Mouse (Mus musculus) ZHBTc4 (cell line): Measurements from ENCODE around the gene Ndufv1.
A peak's percentile ranks its signal among the peaks of the same experiment; 100 is the strongest.

Experiments used
- DNase-seq: peaks from one replicate; pipeline ENCODE4 v3.0.0-alpha.2; 2011; ENCODE audit warnings: low read depth, low spot score

The Ndufv1 gene

DNA sequence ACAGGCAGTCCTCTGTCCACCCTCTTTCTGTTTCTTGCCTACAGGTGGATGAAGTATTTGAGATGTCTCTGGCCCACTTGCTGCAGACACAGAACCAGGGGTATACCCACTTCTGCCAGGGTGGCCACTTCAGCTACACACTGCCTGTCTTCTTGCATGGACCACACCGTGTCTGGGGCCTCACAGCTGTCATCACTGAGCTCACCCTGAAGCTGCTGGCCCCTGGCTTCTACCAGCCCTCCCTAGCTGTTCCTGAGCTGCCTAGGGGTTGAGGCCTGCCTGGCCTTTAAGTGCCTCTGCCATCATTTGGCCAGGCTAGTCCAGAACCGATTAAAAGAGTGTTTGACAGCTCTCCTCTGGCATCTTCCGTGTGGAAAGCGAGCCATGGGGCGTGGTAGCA lies 10.9 kb downstream of the Ndufv1 start:
- DNase-seq = no peak

DNA sequence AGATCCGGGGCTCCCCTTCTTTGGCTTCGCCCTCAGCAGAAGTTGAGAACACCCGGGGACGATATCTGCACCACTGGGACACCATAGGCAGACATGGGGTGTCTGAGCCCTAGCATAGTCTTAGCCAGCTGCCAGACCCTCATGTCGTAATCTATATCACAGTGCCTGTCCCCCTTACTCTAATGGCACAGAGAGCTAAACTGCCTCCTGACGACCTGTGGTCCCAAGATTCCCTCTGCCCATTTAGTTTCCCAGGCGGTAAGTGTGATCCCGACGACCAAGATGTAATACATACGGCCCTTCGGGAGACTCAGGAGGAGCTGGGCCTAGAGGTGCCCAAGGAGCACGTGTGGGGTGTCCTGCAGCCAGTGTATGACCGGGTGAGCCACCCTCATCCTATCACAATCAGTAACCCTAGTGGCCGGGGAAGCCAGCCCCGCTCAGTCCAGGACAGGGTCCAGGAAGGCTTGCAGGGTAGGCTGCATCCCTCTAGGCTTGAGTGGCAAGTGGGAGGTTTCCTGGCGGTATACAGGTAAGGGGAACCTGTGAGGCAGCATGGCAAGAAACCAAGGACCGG lies 11.6 kb downstream of the Ndufv1 start:
- DNase-seq = no peak

DNA sequence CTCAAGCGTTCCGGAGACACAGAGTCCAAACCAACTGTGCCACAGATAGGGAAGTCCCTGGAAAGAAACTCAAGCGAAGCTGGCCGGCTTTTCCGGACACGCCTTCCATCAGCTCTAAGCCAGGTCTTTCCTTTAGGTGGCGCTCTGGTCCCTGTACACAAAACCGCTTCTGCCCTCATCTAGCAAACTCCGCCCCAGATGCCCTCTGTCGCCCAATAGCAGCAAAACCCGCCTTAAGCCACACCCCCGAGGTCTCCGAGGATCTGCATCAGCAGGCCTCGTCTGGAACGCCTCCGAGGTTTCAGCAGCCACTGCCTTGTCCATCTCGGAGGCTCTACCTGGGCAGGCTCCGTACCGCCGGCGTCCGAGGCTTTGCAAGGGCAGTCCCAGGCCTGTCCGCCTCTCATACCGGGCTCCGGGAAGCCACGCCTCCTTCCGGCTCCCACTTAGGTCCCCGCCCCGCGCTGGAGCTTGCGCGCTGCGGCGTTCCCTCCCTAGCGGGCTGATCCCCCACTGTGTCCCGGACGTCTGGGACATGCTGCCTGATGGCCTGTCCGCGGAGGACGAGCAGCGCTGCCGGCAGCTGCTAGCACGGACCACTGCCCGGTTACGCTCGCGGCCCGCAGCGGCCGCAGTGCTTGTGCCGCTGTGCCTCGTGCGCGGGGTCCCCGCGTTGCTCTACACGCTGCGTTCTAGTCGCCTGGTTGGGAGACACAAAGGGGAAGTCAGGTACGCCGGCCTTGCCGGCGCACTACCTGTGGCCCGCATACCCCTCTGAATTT lies 12.3 kb downstream of the Ndufv1 start, which contains the start of the genes Nudt8 and Gm49405:
Gene Nudt8, plus strand, starts transcription at position 462 of the 782 bp plus-strand sequence.
Gene Gm49405, plus strand, starts transcription at position 508 of the 782 bp plus-strand sequence.
- DNase-seq = peak; percentile 98

DNA sequence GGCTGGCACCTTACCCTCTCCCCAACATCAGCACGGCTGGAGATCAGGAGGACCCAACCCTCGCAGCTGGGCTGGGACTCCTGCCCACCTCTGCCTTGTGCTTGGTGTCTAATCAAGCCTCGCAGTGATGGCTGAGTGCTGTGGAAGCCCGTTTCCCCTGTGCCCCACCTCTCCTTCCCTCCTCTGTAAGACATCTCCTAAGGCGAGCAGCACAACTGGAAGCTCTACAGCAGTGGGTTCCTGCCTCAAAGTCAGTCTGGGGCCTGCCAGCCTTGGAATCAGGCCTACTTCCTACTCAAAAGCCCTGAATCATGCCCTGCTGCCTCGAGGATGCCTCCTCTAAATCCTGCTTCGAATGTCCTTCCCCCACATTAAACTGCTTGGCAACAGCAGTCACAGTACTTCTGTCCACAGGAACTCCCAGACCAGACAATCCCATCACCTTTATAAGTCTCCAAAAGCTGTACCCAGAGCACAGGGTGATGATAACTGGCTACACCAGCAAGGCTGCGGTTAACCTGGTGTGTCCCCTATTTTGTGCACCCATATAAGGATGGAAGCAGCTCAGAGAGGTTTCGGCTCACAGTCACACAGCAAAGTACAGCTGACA lies 13.4 kb downstream of the Ndufv1 start:
- no peak for DNase-seq

DNA sequence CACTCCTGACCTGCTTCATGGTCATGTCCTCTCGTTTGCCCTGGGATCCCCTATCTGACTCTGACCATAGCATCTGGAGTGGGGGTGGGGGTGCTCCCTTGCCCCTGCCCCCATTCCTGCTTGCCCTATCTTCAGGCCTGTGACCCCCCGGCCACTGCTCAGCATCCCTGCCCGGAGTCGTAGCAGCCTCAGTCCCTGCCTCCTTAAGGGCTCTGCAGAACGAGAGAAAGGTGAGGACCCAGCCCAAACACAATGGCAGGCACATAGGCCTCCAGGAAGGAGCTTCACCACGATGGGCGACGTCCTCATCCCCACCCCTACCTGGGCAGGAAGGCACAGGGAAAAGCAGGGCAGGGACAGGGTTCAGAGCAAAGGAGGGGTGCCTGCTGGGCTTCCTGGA lies 14.3 kb downstream of the Ndufv1 start:
- DNase-seq = no peak

DNA sequence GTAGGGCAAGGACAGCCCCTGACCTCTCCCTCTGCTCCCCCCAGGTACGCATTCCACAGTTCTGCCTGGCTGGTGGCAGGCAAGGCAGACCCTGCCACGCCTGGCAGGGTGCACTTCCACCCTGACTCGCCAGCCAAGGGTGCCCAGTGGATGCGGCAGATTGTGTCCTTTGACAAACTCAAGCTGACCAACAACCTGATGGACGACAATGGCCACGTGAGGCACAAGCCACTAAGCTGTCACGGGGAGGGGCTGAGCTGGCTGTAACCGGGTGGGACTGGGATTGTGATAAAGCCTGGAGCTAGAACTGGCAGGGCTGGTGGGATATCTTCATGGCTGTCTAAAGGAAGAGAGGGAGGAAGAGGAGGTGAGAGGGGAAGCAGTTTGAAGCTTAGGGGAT lies 15.4 kb downstream of the Ndufv1 start:
- DNase-seq = no peak

DNA sequence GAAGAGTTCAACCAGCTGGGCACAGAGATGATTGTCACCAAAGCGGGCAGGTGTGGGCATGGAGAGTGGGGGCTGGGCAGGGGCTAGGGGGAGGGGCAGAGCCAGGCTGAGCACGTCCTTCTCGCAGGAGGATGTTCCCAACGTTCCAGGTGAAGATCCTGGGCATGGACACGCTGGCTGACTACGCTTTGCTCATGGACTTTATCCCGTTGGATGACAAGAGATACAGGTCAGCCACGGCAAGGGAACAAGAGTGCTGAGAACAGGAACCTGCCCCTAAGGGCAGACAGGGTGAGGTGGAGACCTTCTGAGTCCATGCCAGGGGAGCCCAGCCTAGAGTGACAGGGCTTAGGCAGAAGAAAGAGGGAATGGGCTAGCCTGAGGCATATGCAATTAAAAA lies 15.9 kb downstream of the Ndufv1 start:
- DNase-seq = no peak

DNA sequence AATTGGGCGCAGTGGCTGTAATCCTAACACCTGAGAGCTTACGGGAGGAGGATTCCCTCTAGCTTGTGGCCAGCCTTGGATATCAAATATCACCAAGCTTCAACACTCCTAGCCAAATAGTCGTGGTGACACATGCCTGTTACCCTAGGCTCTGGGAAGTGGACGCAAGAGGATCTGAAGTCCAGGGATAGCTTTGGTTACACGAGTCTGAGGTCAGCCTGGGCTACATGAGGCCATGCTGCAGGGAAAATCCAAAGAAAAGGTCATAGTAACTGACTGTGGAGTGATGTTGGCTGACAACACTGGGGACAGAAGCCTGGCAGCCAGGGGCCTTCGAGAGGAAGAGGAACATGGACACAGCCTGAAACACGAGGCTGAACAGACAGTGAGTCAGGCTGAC lies 16.5 kb downstream of the Ndufv1 start:
- no peak for DNase-seq

DNA sequence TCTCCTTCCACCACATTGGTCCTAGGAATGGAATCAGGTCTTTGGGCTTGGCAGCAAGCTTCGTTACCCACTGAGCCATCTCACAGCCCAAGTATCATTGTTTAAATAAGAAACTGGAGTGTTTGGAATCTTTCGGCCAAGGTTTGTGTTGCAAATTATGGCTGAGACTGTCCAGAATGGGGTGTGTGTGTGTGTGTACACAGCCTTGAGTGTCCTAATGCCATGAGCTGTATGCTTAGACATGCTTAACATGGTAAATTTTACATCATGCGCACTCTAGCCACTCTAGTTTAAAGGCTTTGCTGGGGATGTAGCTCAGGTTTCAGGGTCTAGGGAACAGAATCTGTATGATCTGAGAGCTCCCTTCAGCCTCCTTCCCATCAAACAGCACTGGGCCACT lies 17.1 kb downstream of the Ndufv1 start:
- no peak for DNase-seq

DNA sequence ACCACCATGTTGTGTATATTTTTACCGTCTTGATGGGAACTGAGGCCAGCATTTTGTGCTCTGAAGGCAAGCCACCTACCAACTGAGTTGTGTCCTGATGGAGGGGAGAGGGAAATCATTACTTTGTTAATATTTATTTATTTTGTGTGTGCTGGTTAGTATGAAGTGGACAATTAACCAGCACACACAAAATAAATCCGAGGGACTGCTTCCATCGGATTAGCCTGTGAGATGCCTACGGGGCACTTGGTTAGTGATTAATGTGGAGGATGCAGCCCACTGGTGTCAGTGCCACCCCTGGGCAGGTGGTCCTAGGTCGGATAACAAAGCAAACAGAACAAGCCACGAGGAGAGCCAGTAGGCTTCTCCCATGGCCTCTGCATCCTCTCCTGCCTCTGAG lies 17.7 kb downstream of the Ndufv1 start:
- DNase-seq = no peak

DNA sequence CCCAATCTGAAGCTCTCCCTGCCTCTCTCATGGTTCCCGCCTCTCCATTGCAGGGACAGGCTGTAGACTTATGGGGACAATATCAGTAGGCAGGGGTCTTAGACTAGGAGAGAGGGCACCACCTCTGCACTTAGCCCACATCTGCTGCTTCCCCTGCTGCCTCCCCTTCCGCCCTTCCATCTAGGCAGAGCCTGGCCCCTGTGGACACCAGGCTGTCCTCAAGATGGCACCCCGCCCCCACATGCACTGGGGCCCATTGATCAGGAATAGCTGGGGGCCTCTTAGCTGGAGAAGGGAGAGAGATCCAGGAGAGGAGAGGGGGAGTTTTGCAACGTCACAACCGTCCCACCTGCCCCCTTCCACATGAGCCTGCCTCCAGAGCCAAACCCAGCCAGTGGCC lies 20.2 kb downstream of the Ndufv1 start, which contains the start of gene Tbx10:
Gene Tbx10, plus strand, starts transcription at position 337 of the 400 bp plus-strand sequence.
- no peak for DNase-seq

DNA sequence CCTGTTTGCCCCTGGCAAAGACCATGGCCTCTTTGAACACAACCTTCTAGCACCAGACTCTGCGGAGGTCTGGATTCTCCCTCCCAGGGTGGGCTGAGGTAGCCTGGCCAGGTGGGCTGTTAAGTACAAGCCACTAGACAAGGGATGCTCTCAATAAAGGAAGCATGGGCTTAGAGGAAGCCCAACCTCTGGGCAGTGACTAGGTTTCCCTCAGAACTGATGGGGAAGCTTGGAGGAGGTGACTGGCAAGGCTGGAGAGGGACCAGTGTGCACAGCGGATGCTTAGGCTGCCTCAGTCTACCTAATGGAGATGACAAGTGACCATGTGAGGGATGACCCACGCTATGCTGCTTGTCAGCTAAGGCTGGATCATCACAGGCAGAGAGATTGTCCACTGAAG lies 20.6 kb downstream of the Ndufv1 start:
- no peak for DNase-seq

DNA sequence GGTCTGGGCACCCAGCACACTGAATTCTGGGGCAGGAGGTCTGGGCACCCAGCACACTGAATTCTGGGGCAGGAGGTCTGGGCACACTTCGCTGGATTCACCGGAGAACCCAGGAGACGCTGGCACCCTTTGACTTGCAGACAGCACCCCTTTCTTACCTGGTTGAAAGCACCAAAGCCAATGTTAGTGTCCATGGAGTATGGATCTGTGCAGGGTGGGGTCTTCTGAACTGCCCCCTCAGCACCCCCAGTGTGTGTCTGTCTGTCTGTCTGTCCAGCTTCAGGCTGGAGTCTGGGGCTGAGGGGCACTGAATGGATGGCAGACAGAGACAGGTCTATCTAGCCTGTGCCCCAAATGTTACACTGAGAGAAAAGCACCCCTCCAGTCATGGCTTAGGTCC lies 21.0 kb downstream of the Ndufv1 start:
- no peak for DNase-seq

DNA sequence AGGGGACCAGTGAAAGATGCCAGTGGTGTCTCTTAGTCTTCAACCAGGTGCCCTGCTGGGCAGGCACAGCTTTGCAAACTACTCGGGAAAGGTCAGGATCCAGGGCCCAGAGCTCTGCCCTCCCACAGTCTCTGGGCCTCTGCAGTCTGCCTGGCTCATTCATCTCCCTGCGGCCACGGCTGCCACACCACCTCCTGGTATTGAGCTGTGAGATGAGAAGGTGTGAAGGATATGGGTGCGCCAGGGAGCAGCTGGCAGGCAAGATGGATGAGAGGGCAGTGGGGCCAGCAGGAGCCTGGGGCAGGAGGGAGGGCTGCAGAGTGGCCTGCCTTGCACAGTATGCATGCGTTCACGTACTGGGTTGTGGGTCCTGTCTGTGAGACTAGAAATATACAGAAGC lies 21.8 kb downstream of the Ndufv1 start:
- DNase-seq = no peak

DNA sequence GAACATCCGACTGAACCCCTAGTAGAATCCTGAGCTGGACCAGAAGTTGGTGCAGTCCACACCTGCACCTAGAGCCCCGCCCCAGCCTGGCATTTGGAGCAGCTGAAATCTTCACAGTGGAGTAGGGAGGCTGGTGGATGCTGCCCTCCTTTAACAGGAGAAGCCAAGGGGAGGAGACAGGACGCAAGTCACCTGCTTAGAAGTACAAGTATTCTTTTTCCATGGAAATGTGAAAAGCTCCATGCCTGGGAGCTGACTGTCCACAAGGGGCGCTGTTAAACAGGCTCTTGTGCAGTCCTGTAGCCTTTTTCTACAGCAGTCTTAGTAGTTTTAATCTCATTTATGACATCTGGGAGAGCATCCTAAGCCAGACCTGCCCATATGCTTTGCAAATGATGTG lies 23.9 kb downstream of the Ndufv1 start:
- peak; percentile 79 for DNase-seq

DNA sequence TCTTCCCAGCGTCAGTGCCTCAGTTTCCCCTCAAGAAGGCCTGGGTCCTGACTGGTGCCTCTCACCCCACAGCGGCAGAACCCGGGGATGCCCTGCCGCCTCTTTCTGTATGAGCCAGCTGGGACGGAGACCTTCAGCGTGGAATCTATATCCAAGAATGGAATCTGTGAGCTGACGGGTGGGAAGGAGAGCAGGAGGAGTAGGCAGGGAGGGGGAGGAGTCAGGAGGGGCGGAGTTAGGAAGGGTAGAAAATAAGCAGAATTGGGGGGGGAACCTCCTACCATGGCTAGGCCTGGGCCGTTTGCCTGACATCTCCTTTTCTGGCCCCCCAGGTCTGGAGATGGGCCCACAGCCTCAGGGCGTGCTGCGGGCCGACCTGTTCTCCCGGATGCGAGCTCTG lies 24.5 kb downstream of the Ndufv1 start:
- DNase-seq = peak; percentile 38

DNA sequence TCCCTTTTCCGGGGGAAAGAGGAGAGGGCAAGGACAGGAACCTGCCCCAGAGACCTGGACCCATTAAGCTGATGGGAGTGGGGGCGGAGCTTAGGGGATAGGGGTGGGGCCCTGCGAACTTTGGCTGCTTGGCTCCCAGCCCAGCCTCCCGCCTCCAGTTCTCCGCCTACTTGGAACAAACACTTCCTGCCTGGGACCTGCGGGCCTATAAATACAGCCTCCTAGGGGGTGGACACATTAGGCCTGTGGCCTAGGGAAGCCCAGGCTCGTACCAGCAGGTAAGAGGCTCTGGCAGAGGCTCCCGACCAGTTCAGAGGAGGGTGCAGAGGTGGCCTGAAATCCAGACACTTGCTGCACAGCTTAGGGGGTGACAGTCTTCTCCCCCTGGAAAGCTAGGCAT lies 26.3 kb downstream of the Ndufv1 start, which contains the start of gene Acy3:
Gene Acy3, plus strand, starts transcription at position 237 of the 400 bp plus-strand sequence.
- peak; percentile 91 for DNase-seq

DNA sequence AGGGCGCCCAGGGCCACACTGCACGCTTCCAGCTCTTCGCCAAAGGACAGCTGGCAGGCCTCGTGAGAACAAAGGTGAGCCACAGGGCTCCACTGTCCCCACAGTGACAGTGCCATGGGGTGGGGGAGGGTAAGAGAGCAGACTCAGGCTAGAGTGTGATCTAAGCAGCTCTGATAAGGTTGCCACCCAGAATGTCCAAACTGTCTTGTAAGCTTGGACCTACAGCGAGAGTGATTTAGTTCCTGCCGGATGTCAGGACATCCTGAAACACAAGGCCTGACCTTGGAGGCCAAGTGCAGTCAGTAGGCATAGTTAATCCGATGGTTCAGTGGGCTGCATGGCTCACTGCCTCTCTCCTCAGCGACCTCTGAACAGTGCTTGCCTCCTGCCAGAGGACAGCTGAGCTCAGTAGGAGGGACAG lies 27.3 kb downstream of the Ndufv1 start:
- no peak for DNase-seq

DNA sequence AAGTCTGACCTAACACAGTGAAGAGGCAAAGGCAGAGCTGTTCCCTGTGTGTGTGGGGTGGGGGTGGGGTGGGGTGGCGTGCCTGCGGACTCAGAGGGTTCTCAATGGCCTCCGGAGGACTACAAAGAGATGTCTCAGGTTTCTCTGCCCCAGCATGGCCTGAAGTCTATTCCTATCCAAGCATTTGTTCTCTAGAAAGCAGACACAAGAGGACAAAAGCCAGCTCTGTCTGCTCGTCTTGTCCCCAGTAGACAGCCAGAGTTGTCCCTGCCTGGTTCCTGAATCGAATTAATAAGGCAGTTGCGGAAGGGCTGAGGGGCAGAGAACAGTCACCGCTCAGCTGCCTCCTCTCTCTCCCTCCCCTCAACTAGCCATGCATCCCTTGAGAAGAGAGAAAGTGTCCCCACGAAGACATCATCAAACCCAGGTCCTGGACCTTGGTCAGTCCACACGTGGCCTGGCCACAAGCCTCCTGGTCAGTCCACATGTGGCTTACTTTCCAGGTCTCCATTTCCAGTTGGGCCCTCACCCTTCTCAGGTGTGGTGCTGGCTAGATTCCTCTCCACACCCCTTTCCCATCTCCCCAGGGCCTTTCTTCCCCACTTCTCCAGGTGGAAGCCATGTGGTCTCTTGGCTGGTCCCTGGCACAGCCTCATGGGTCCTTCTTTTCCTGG lies 28.9 kb downstream of the Ndufv1 start:
- peak; percentile 24 for DNase-seq

DNA sequence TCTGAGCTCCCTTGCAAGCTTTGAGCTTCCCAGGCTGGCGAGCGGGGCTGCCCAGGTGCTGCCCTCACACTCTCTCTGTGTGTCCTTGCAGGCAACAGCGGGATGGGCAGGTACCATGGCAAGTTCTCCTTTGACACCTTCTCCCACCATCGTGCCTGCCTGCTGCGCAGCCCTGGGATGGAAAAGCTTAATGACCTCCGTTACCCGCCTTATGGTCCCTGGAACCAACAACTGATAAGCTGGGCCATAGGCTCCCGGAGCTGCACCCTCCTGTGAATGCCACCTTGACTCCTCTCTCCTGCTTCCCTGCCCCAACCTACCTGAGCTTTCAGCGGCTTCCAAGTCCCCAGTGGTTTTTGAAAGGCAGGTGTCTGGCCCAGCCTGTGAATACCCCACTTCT lies 31.7 kb downstream of the Ndufv1 start:
- no peak for DNase-seq

DNA sequence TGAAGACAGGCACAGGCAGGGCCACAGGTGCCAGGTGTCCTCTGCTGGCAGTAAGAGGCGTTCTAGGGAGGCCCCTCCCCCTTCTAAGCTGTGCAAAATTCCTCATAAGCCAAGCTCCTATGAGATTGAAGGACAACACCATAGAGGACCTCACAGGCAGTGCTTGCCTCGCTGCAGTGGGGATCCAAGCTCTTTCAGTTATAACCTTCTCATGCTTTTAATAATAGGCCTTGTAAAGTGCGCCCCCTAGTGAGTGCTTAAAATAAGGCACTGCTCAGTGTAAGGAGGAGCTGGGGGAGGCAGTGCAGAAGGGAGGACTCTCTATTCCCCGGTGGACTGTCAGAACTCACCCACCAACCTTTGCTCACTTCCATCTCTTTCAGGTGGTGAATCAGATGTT lies 32.3 kb downstream of the Ndufv1 start:
- peak; percentile 89 for DNase-seq

DNA sequence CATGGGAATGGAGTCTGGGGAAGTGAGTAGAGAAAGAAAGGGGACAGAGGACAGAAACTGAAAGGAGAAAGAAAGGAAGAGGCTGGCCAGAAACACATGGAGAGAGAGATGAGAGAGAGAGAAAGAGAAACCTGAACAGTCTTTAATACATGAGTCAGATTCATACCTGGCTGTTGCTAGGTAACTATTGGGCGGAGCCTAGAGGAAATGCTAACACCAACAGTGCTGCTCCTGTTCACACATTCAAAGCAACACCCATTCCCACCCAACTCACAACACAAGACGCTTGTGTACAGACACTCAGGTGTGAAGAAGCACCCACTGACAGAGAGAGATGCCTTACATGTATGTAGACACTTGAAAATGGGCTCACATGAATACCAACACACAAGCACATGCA lies 36.7 kb downstream of the Ndufv1 start:
- DNase-seq = no peak
